Comparison of ENCODE assay signal across 8 mouse cellular contexts in genomic region chr6:127769275-127770156, GRCm38 (mm10). TPM values are rescaled to one million over a fixed set of nuclear protein-coding genes. Genes with fewer than 3 reads are reported as not detected.
DNase-seq lines count a peak whose midpoint lies in the region; ATAC-seq lines count a peak whose summit lies in the region.

Gene Prmt8 (minus strand): TSS chr6:127769472.

- peaks cover 75% of the 10 kb centered on the region for H3K27me3 ChIP-seq in kidney, embryonic 16.5 days (ENCODE audit: insufficient read depth, low read length)
- peaks cover 81% of the 10 kb centered on the region for H3K27me3 ChIP-seq in intestine, embryonic 16.5 days (replicated peaks; ENCODE audit: control insufficient read depth, insufficient read depth, low read length)
- peaks cover 21% of the 10 kb centered on the region; the same call in 1 of the 2 replicates for H3K27me3 ChIP-seq in midbrain, embryonic 13.5 days

- peaks cover 28% of the 10 kb centered on the region for H3K4me1 ChIP-seq in kidney, embryonic 16.5 days (ENCODE audit: insufficient read depth, low read length)
- peaks cover 18% of the 10 kb centered on the region for H3K4me1 ChIP-seq in intestine, embryonic 16.5 days (ENCODE audit: control insufficient read depth, insufficient read depth, low read length)
- H3K4me1 ChIP-seq in midbrain, embryonic 13.5 days (replicated peaks), result peaks cover 48% of the 10 kb centered on the region

- no peaks in the 10 kb centered on the region for H3K36me3 ChIP-seq in kidney, embryonic 16.5 days (ENCODE audit: insufficient read depth, low read length)
- no peaks in the 10 kb centered on the region for H3K36me3 ChIP-seq in intestine, embryonic 16.5 days (ENCODE audit: control insufficient read depth, insufficient read depth, low read length)
- no peaks in the 10 kb centered on the region for H3K36me3 ChIP-seq in midbrain, embryonic 13.5 days

- 0 out of 2 replicates have a peak, but pooled peaks have one; percentile 46 for ATAC-seq in kidney, embryonic 16.5 days (ENCODE audit: low FRiP score, low TSS enrichment)
- no peak for ATAC-seq in intestine, embryonic 16.5 days
- ATAC-seq in midbrain, embryonic 13.5 days, result peak; percentile 59
- no peak for ATAC-seq in megakaryocyte, adult 5-6 weeks (ENCODE audit: poor library complexity, severe bottlenecking)

- no peak within 1 kb of the TSS for H3K9ac ChIP-seq in kidney, embryonic 16.5 days (replicated peaks; ENCODE audit: low read length)
- H3K9ac ChIP-seq in intestine, embryonic 16.5 days (ENCODE audit: low read depth, low read length), result no peak within 1 kb of the TSS
- H3K9ac ChIP-seq in midbrain, embryonic 13.5 days (replicated peaks), result peak within 1 kb of the TSS; percentile 78

- H3K4me2 ChIP-seq in kidney, embryonic 16.5 days (replicated peaks; ENCODE audit: low read depth, low read length), result peak within 1 kb of the TSS; percentile 74
- peak within 1 kb of the TSS; percentile 63 for H3K4me2 ChIP-seq in intestine, embryonic 16.5 days (ENCODE audit: low read depth, low read length)
- H3K4me2 ChIP-seq in midbrain, embryonic 13.5 days (replicated peaks), result peak within 1 kb of the TSS; percentile 92

- no peak within 1 kb of the TSS for H3K27ac ChIP-seq in kidney, embryonic 16.5 days (ENCODE audit: low read length)
- no peak within 1 kb of the TSS for H3K27ac ChIP-seq in intestine, embryonic 16.5 days (ENCODE audit: low read length)
- peak within 1 kb of the TSS; percentile 80 for H3K27ac ChIP-seq in midbrain, embryonic 13.5 days

- peak within 1 kb of the TSS; percentile 45 for H3K4me3 ChIP-seq in kidney, embryonic 16.5 days (ENCODE audit: low read length)
- peak within 1 kb of the TSS; percentile 40 for H3K4me3 ChIP-seq in intestine, embryonic 16.5 days (ENCODE audit: low read length)
- H3K4me3 ChIP-seq in midbrain, embryonic 13.5 days (replicated peaks), result peak within 1 kb of the TSS; percentile 76

- 1% methylated on average over 26 of the region's 42 CpGs for WGBS in kidney, embryonic 16.5 days
- 2% methylated on average over 41 of the region's 42 CpGs for WGBS in intestine, embryonic 16.5 days
- under 1% methylated on average over 40 of the region's 42 CpGs for WGBS in midbrain, embryonic 13.5 days

- H3K9me3 ChIP-seq in kidney, embryonic 16.5 days (ENCODE audit: low read length), result no peaks in the 10 kb centered on the region
- H3K9me3 ChIP-seq in intestine, embryonic 16.5 days (ENCODE audit: control insufficient read depth, low read length), result no peaks in the 10 kb centered on the region
- H3K9me3 ChIP-seq in midbrain, embryonic 13.5 days, result no peaks in the 10 kb centered on the region

- DNase-seq in kidney, postnatal 14 days, result no peak
- peak; percentile 58 for DNase-seq in embryo, embryonic 9.5 days (ENCODE audit: extremely low spot score)
- DNase-seq in natural killer cell, adult 2 months (ENCODE audit: low spot score in 2 of 2), result no peak
- DNase-seq in adrenal gland, postnatal 36 days, result no peak

RNA-seq across cellular contexts. Expression of gene Prmt8, which starts in this region (rescaled TPM):
- 0.10 TPM in 1 of 2 replicates, not detected in the other for polyA plus RNA-seq in kidney, embryonic 16.5 days (2015; fragmentation: Nextera tagmentation; extraction: Ambion mirVana)
- not detected in 2 replicates for polyA plus RNA-seq in intestine, embryonic 16.5 days (2015; fragmentation: Nextera tagmentation; extraction: Ambion mirVana)
- polyA plus RNA-seq in midbrain, embryonic 13.5 days (2015; fragmentation: Nextera tagmentation; extraction: Ambion mirVana), result 32.1 and 32.7 TPM in 2 replicates
- total RNA-seq in megakaryocyte, adult 5-6 weeks (2015), result not detected in 2 replicates
- not detected in 2 replicates for total RNA-seq in megakaryocyte, adult 5-6 weeks (2017)
- not detected for total RNA-seq in adrenal gland, postnatal 36 days (2021)

Comparison
In these comparisons a context has a peak if more than half of its experiments do, and no peak if none do; other contexts are left out.
1. RNA of gene Prmt8 (polyA plus RNA-seq): 32.1 to 32.7 TPM in midbrain, embryonic 13.5 days; not detected in intestine, embryonic 16.5 days and 0.10 TPM in kidney, embryonic 16.5 days; every median in the first group is over 10 times any median in the second.
2. Peak in ATAC-seq, H3K4me3 ChIP-seq and H3K4me2 ChIP-seq in kidney, embryonic 16.5 days; RNA of the gene not detected or under 1 TPM.
3. Peak in every context shown above with its lines, with median percentiles within 50 percentile points of each other: H3K4me2 ChIP-seq and H3K4me3 ChIP-seq.